Mouse (Mus musculus) megakaryocyte progenitor cell, adult 5-6 weeks (primary cell): Measurements from ENCODE around the gene Ncf1. TPM values are rescaled to one million over a fixed set of nuclear protein-coding genes. Genes with fewer than 3 reads are reported as not detected.

Experiments used
- ATAC-seq: replicated peaks from 2 replicates; pipeline ENCODE4 v1.8.0; 2016; ENCODE audit warnings: mild to moderate bottlenecking, moderate TSS enrichment, inconsistent platforms; ENCODE audit not compliant: poor library complexity
- total RNA-seq, 2 experiments: library from RNA; stranded (forward) in 1 of 2; stranded (reverse) in 1 of 2; fragments of 157-497, 149-512 nt in 1 of 2; fragments of 200-1000 nt in 1 of 2; gene quantifications; 2 replicates each; pipeline versions ENCODE4 v1.2.3 to v1.2.4; 2015 to 2017

Ncf1 gene
- total RNA-seq (2015) (139 and 150 TPM in 2 replicates), total RNA-seq (2017) (155 and 185 TPM in 2 replicates)

- ATAC-seq = peak; percentile 42
Measured at GRCm38 (mm10) chr5:134229391-134229790, at the start of gene Ncf1. Ncf1 (minus strand) TSS chr5:134229625.

GRCm38 (mm10) chr5:134277109-134277508 lies 47.7 kb upstream of the Ncf1 start:
- no peak for ATAC-seq

GRCm38 (mm10) chr5:134275556-134275955 lies 46.1 kb upstream of the Ncf1 start:
- ATAC-seq = peak; percentile 41; the same call in 1 of the 2 replicates

DNA sequence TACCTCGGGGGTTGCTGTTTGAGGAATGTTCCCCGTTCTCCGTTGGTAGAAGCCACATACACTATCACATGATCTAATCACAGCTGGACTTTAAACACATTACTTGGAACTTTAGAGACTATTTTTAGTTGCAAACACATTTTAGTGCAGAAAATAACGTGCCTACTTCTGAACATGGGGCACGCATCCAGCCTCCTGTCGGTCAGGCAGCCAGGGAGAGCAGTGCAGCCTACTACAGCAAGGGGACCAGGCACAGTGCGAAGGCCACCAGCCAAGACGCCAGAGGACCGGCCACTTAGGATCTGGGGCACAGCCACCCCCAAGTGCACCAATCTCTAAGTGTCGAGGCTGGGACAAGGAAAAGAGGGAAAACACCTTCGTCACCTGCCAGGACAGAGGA lies 45.6 kb upstream of the Ncf1 start:
- no peak for ATAC-seq

- no peak for ATAC-seq
Measured at GRCm38 (mm10) chr5:134273761-134274160, 44.3 kb upstream of the Ncf1 start.

DNA sequence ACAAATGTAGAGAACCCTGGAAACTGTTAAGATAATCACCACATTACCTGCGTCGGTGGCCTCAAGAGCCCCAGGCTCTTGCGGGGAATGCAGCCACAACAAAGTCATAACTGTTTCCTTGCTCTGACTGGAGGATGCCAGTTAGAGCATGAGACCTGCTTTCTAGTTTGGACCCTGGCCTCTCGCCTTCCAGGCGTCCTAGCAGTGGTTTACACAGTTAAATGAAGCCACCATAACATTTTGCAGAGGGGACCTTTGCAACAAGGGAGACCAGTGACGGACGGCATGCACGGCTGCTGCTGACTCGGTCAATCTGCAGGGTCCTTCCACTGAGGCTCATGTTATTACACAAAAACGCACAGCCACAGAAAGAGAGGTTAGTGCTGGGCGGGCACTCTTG lies 43.3 kb upstream of the Ncf1 start:
- ATAC-seq = no peak

- no peak for ATAC-seq
Measured at GRCm38 (mm10) chr5:134271421-134271820, 42.0 kb upstream of the Ncf1 start.

- ATAC-seq = no peak
Measured at GRCm38 (mm10) chr5:134270566-134270965, 41.1 kb upstream of the Ncf1 start.

- peak; percentile 66 for ATAC-seq
Measured at GRCm38 (mm10) chr5:134269751-134270150, 40.3 kb upstream of the Ncf1 start.

GRCm38 (mm10) chr5:134268751-134269150 lies 39.3 kb upstream of the Ncf1 start:
- no peak for ATAC-seq

- peak; percentile 60 for ATAC-seq
Measured at GRCm38 (mm10) chr5:134266404-134266803, 37.0 kb upstream of the Ncf1 start.

GRCm38 (mm10) chr5:134265890-134266289 lies 36.5 kb upstream of the Ncf1 start:
- no peak for ATAC-seq

- no peak for ATAC-seq
Measured at GRCm38 (mm10) chr5:134260001-134260636, 30.7 kb upstream of the Ncf1 start.

DNA sequence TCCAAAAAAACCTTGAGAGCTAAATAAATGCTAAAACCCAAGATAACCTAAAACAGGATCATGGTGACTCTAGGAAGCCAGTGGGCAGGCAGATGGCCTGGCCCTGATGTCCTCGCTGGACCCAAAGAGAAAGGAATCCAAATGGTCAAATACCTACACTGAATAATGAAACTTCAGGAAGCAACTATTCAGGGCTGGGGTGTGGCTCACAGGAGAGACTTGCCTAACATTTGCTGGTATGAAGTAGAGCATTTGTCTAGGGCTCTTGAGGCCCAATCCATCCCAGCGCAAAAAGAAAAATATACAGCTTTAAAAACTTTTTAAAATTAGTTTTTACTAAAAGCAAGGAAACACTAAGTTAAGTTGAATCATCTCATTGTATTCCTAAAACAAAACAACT lies 29.5 kb upstream of the Ncf1 start:
- no peak for ATAC-seq

GRCm38 (mm10) chr5:134258395-134258794 lies 29.0 kb upstream of the Ncf1 start:
- peak; percentile 93 for ATAC-seq

GRCm38 (mm10) chr5:134257349-134258031 lies 28.1 kb upstream of the Ncf1 start:
- ATAC-seq = peak; percentile 45

DNA sequence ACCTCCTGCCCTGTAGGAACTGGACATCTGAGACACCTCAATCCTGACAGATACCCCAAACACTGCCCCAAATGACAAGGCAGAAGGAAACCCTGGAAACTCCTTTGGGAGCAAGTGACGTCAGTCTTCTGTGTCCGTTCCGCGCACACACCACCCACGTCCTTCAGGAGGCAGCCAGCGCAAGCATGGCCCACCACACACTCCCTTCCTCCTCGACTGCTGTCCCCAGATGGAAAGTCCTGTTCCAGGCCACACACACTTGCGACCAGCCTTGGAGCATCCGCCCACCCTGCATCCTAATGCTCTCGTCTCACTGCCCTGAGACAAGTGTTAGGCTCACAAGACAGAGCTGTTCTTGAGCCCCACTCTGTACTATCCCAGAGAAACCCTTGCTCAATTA lies 25.9 kb upstream of the Ncf1 start:
- no peak for ATAC-seq

GRCm38 (mm10) chr5:134253806-134254205 lies 24.4 kb upstream of the Ncf1 start:
- no peak for ATAC-seq

DNA sequence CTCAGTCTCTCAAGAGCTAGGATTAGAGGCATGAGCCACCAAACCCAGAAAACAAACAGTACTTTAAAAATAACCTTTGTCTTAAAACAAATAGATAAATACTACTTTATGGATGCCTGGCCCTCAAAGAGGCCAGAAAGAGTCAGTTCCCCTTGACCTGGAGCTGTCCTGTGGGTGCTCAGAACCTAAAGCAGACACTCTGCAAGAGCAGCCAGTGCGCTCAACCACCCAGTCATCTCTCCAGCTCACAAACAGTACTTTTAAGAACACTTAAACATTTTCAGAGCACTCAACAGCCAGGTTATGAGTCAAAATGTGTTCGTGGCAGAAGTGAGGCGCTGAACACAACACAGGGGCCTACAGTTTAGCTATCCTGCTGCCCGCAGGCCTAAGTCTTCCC lies 21.7 kb upstream of the Ncf1 start:
- no peak for ATAC-seq

- ATAC-seq = no peak
Measured at GRCm38 (mm10) chr5:134250601-134251000, 21.2 kb upstream of the Ncf1 start.

DNA sequence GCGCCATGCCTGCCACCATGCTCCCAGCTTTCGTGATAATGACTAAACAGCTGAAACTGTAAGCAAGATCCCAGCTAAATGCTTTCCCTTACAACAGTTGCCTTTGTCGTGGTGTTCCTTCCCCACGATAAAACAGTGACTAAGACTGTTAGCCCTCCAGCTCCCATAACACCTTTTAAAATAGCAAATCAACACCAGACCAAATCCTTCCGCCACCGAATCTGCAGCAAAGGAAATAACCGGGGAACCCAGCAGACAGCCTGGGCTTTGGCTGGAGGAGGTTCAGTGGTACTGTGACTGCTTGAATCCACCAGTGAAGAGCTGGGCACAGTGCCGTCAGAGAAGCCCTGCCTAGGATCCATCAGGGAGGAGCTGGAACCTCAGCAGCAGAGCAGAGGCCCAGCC lies 19.8 kb upstream of the Ncf1 start:
- ATAC-seq = no peak

GRCm38 (mm10) chr5:134248608-134249244 lies 19.3 kb upstream of the Ncf1 start:
- no peak for ATAC-seq
